Mouse (Mus musculus): ENCODE measurements around the gene Ube2n. TPM values are rescaled to one million over a fixed set of nuclear protein-coding genes. Genes with fewer than 3 reads are reported as not detected.

Ube2n gene
- polyA plus RNA-seq, 1 experiment from 2014 or later: 432 TPM

DNA sequence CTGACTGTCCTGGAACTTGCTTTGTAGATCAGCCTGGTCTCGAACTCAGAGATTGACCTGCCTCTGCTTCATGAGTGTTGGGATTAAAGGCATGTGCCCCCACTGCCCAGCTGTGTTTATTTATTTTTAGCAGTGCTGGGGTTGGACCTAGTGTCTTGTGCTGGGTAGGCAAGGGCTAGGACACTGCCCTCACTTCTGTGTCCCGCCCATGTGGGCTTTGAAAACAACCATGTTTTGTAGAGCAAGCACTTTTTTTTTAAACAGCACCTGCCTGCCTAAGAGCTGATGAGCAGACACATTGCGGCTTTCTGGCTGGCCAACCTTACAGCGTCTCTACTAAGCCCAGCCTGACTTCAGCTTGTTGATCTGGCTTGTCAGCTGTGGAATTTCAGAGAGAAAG is 76.3 kb downstream of the Ube2n start:
- Histone ChIP-seq H3K4me1 (no peaks in the 10 kb centered on the region; the same call in 1 of the 2 replicates), H3K4me3 (no peak overlapping the region), H3K27me3 (ENCODE audit: low read depth, poor library complexity, severe bottlenecking) (no peaks in the 10 kb centered on the region), H3K36me3 (no peaks in the 10 kb centered on the region), H3K9me3 (replicated peaks) (no peaks in the 10 kb centered on the region), H3K27ac (no peak overlapping the region)
- no peak for DNase-seq (ENCODE audit: low spot score)
- 92% methylated on average over 4 of the region's 4 CpGs for WGBS

DNA sequence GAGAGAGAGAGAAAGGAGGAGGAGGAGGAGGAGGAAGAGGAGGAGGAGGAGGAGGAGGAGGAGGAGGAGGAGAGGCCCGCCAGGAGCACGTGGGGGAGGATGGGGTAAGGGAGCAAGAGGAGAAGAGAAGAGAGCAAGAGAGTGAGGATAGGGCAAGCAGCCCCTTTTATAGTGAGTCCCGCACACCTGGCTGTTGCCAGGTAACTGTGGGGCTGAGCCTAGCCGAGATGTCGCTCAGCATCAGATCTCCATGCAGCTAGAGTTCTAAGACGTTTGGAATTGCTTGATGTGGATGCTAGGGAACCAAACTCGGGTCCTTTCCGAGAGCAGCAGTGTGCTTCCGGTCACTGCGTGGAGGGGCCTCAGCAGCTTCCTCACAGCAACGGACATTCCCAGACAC is 79.5 kb downstream of the Ube2n start:
- Histone ChIP-seq H3K27ac (no peak overlapping the region), H3K9me3 (replicated peaks) (no peaks in the 10 kb centered on the region), H3K4me3 (no peak overlapping the region), H3K4me1 (no peaks in the 10 kb centered on the region; the same call in 1 of the 2 replicates), H3K36me3 (no peaks in the 10 kb centered on the region), H3K27me3 (ENCODE audit: low read depth, poor library complexity, severe bottlenecking) (no peaks in the 10 kb centered on the region)
- whole genome bisulfite sequencing: 58% methylated on average over 9 of the region's 11 CpGs
- no peak for DNase-seq (ENCODE audit: low spot score)

Small RNA genes within 50 kb of the gene (microRNA-seq; reads per million reads assigned to microRNA genes)
- 23.2 reads per million, percentile 32 among the genes with 10 or more reads in this experiment for gene Mir3058

Other genes with a start within 250 kb of the Ube2n start
- 11.5 and 11.9 TPM in 2 replicates for gene Cradd, start 191.0 kb upstream of the Ube2n start, polyA plus RNA-seq (2016; fragmentation: Nextera tagmentation; extraction: Ambion mirVana)
- 34.5 and 40.8 TPM in 2 replicates for gene Socs2, start 98.0 kb upstream of the Ube2n start, polyA plus RNA-seq (2016; fragmentation: Nextera tagmentation; extraction: Ambion mirVana)
- gene Mrpl42, start 13.2 kb upstream of the Ube2n start, polyA plus RNA-seq (2016; fragmentation: Nextera tagmentation; extraction: Ambion mirVana): 356 and 383 TPM in 2 replicates
- gene Nudt4, start 49.0 kb downstream of the Ube2n start, polyA plus RNA-seq (2016; fragmentation: Nextera tagmentation; extraction: Ambion mirVana): 76.0 and 78.7 TPM in 2 replicates
- gene Anapc15-ps, start 158.3 kb downstream of the Ube2n start, polyA plus RNA-seq (2016; fragmentation: Nextera tagmentation; extraction: Ambion mirVana): not detected in 2 replicates